Mouse (Mus musculus): ENCODE measurements at regions not wholly inside any gene's neighbourhood (a gene's known extent, or its start where the extent isn't known, plus 50 kb on each side); places are given as distances from the start of the nearest gene placed in this dataset.

DNA sequence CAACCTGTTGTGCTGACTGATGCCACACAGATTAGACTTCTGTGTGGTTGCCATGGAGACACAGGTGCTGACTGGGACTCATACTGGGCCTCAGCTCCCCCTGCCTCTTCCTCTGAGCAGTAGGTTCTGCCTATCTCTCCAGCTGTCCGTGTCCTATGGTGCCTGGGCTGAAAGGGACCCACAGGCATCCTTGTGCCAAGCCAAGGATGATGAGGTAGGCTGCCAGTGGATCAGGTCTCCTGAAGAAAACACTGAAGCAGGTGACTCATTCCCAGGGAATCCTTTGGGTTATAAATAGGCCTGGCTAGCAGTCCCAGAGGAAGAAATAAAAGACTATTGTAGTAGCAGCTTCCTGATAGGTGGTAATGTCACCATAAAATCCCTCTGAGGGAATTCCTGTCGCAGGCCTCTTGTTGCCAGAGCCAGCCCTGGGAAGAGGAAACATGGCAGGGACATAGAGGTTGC is 108.7 kb downstream of the Asb7 start:
- Histone ChIP-seq H3K4me1 (ENCODE audit: control insufficient read depth in 1 of 2, insufficient read depth in 2 of 2) (0 out of 4 replicates have a peak, but pooled peaks cover 0 to 2% of the 10 kb centered on the region in 2 experiments), H3K9ac (ENCODE audit: insufficient read depth, low read depth) (no peak overlapping the region), H3K79me2 (replicated peaks; ENCODE audit: control insufficient read depth, extremely low read depth, insufficient read depth, poor library complexity, severe bottlenecking) (no peaks in the 10 kb centered on the region), H3K27me3 (replicated peaks) (peaks cover 59% of the 10 kb centered on the region), H3K36me3 (replicated peaks in 1 of 2; ENCODE audit: control insufficient read depth in 1 of 2, insufficient read depth in 1 of 2, low read length in 1 of 2) (no peaks in the 10 kb centered on the region), H3K27ac (ENCODE audit: insufficient read depth, low read depth) (no peak overlapping the region), H3K9me3 (replicated peaks; ENCODE audit: low read length) (no peaks in the 10 kb centered on the region), H3K4me3 (replicated peaks in 1 of 3; ENCODE audit: low read depth in 2 of 3, low read length in 2 of 3, poor library complexity in 1 of 3) (no peak overlapping the region), H3K4me2 (ENCODE audit: insufficient read depth, low read depth, poor library complexity, severe bottlenecking) (no peak overlapping the region)
- TF ChIP-seq ZMIZ1 (IDR thresholded peaks at IDR 0.05; ENCODE audit: low read depth, low read length) (no peak), TBP (conservative IDR thresholded peaks at IDR 0.05; ENCODE audit: low read depth, low read length) (no peak), ZNF384 (IDR thresholded peaks at IDR 0.05; ENCODE audit: low read depth, low read length) (no peak), MEF2A (IDR thresholded peaks at IDR 0.05; ENCODE audit: borderline replicate concordance, low read depth, low read length) (no peak), ZKSCAN1 (IDR thresholded peaks at IDR 0.05; ENCODE audit: borderline replicate concordance, low read depth, low read length) (no peak), MYC (IDR thresholded peaks at IDR 0.05; ENCODE audit: low read depth, low read length) (no peak), ZC3H11A (IDR thresholded peaks at IDR 0.05; ENCODE audit: low read depth, low read length) (no peak), KAT2A (IDR thresholded peaks at IDR 0.05; ENCODE audit: insufficient replicate concordance, low read length) (no peak), EP300 (IDR thresholded peaks at IDR 0.05; ENCODE audit: low read length) (no peak), HCFC1 (IDR thresholded peaks at IDR 0.05; ENCODE audit: low read depth, low read length) (no peak), RAD21 (IDR thresholded peaks at IDR 0.05; ENCODE audit: low read depth, low read length) (no peak), CTCF (conservative IDR thresholded peaks at IDR 0.05 in 1 of 2, IDR thresholded peaks at IDR 0.05 in 1 of 2; ENCODE audit: low read depth in 2 of 2, low read length in 2 of 2) (no peak)
- no peak for DNase-seq (ENCODE audit: extremely low read depth)
- in situ Hi-C loops (cut with MboI; ENCODE audit: low pct_ligation_motif_present, low pct_unique_long_range_greater_than_20kb, low sequenced_read_pairs) (no loop called here), dilution Hi-C loops (cut with MboI; ENCODE audit: extremely low pct_ligation_motif_present, extremely low pct_unique_long_range_greater_than_20kb, low sequenced_read_pairs) (no loop called here)

DNA sequence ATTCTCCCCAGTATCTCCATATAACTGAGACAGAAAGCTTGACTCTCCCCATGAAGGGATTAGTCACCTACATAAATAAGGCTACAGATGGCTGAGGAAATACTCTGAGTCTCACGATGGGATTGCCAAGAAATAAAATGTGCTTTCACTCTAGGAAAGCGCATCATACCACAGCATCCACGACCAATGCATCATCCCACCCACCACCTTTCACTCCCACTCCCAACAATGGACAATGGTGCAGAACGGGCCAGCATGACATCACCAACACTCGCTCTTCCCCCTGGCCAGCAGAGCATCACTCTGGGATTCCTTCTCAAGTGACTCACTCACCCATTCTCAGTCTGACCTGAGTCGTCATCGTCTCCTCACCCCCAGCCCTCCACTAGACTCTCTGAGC is 113.1 kb downstream of the Asb7 start:
- in situ Hi-C loops (cut with MboI; ENCODE audit: low pct_ligation_motif_present, low pct_unique_long_range_greater_than_20kb, low sequenced_read_pairs): no loop called here

More for the DNA sequence above, 113.1 kb downstream of the Asb7 start:
- Histone ChIP-seq H3K79me2 (replicated peaks; ENCODE audit: control insufficient read depth, extremely low read depth, insufficient read depth, poor library complexity, severe bottlenecking) (no peaks in the 10 kb centered on the region), H3K9me3 (replicated peaks; ENCODE audit: low read length) (no peaks in the 10 kb centered on the region), H3K4me3 (replicated peaks in 1 of 3; ENCODE audit: low read depth in 2 of 3, low read length in 2 of 3, poor library complexity in 1 of 3) (no peak overlapping the region), H3K36me3 (replicated peaks in 1 of 2; ENCODE audit: control insufficient read depth in 1 of 2, insufficient read depth in 1 of 2, low read length in 1 of 2) (no peaks in the 10 kb centered on the region), H3K4me2 (ENCODE audit: insufficient read depth, low read depth, poor library complexity, severe bottlenecking) (no peak overlapping the region), H3K27ac (ENCODE audit: insufficient read depth, low read depth) (no peak overlapping the region), H3K9ac (ENCODE audit: insufficient read depth, low read depth) (no peak overlapping the region), H3K4me1 (ENCODE audit: control insufficient read depth in 1 of 2, insufficient read depth in 2 of 2) (0 out of 4 replicates have a peak, but pooled peaks cover 0 to 2% of the 10 kb centered on the region in 2 experiments), H3K27me3 (replicated peaks) (peaks cover 77% of the 10 kb centered on the region)
- no peak for TF ChIP-seq TBP (conservative IDR thresholded peaks at IDR 0.05; ENCODE audit: low read depth, low read length)
- no peak for TF ChIP-seq SIN3A (IDR thresholded peaks at IDR 0.05; ENCODE audit: low read length)
- TF ChIP-seq MXI1 (IDR thresholded peaks at IDR 0.05; ENCODE audit: low read depth, low read length): no peak
- TF ChIP-seq ZC3H11A (IDR thresholded peaks at IDR 0.05; ENCODE audit: low read depth, low read length): no peak
- TF ChIP-seq HCFC1 (IDR thresholded peaks at IDR 0.05; ENCODE audit: low read depth, low read length): no peak
- no peak for TF ChIP-seq RCOR1 (conservative IDR thresholded peaks at IDR 0.05; ENCODE audit: low read depth, low read length)
- no peak for TF ChIP-seq TCF12 (IDR thresholded peaks at IDR 0.05; ENCODE audit: low read depth, low read length)
- TF ChIP-seq CHD1 (IDR thresholded peaks at IDR 0.05; ENCODE audit: low read depth, low read length): no peak
- TF ChIP-seq EP300 (IDR thresholded peaks at IDR 0.05; ENCODE audit: low read length): no peak
- no peak for TF ChIP-seq ZKSCAN1 (IDR thresholded peaks at IDR 0.05; ENCODE audit: borderline replicate concordance, low read depth, low read length)
- TF ChIP-seq NELFE (IDR thresholded peaks at IDR 0.05; ENCODE audit: low read depth, low read length): no peak
- no peak for TF ChIP-seq E2F4 (IDR thresholded peaks at IDR 0.05; ENCODE audit: insufficient replicate concordance, low read depth, low read length)
- no peak for TF ChIP-seq ZNF384 (IDR thresholded peaks at IDR 0.05; ENCODE audit: low read depth, low read length)
- TF ChIP-seq BHLHE40 (IDR thresholded peaks at IDR 0.05; ENCODE audit: low read depth, low read length): no peak
- TF ChIP-seq ELF1 (IDR thresholded peaks at IDR 0.05; ENCODE audit: low read depth, low read length): no peak
- TF ChIP-seq MEF2A (IDR thresholded peaks at IDR 0.05; ENCODE audit: borderline replicate concordance, low read depth, low read length): no peak
- no peak for TF ChIP-seq MAZ (IDR thresholded peaks at IDR 0.05; ENCODE audit: low read depth, low read length)
- TF ChIP-seq MYC (IDR thresholded peaks at IDR 0.05; ENCODE audit: low read depth, low read length): no peak
- dilution Hi-C loops (cut with MboI; ENCODE audit: extremely low pct_ligation_motif_present, extremely low pct_unique_long_range_greater_than_20kb, low sequenced_read_pairs): no loop called here
- DNase-seq (ENCODE audit: extremely low read depth): no peak
